Mouse (Mus musculus) 3T3-L1 (cell line): ENCODE data around the gene Atp5d.

Experiments used
- DNase-seq: peaks from one replicate; pipeline ENCODE4 v3.0.0-alpha.2; 2015; ENCODE audit warnings: low read depth, low spot score

The Atp5d gene

DNA sequence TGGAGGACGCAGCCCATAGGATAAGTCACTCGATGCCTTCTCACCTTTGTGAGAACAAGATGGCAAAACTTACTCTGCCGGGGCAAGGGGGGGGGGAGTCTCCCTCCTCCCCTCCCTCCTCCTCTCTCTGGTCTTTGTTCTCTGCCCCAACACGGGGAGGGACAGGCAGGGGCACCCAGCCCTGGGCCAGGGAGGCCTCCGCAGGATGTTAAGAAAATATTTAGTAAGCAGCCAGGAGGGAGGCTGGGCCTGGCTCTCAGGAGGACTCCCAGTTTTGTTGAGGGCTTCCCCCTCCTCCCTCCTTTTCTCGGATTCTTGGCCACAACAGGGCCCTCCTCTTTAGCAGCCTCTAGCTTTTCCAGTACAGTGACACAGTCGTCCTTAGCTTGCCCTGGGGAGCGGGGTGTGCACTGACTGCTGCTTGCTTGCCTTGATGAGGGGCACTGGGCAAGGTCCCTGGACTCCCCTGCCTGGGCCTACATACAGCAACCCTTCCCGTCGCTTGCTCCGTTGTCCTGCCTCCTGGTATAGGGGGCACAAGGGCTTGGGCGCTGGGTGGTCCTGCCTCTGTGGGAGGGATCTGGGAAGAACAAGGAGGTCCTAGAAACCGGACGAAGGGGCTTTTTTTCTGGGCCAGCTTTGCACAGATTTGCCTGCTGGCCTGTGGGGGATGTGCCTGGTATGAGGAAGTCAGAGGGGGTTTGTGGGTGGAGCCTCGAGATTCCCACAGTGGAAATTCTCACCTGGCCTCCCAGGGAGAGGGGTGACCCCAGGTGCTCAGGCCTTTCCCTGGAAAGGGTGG, 13.8 kb downstream of the Atp5d start:
- DNase-seq = peak; percentile 81

DNA sequence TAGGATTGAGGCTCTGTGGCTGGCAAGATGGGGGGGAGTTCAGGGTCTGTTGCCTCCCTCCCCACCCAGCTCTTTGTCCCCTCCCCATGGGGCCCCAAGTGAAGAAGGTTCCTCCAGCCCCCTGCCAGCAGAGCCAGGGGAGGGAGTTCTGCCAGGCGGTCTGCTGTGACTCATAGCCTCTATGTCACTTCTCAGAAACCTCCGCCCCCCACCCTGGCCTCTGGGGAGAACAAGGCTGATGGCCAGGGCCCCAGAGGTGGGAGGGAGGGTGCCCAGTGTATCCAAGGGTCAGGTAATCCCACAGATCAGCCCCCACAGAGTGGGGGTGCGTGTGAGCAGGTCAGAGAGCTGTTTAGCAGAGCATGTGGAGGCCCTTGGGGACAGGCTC, 14.4 kb downstream of the Atp5d start:
- peak; percentile 73 for DNase-seq

DNA sequence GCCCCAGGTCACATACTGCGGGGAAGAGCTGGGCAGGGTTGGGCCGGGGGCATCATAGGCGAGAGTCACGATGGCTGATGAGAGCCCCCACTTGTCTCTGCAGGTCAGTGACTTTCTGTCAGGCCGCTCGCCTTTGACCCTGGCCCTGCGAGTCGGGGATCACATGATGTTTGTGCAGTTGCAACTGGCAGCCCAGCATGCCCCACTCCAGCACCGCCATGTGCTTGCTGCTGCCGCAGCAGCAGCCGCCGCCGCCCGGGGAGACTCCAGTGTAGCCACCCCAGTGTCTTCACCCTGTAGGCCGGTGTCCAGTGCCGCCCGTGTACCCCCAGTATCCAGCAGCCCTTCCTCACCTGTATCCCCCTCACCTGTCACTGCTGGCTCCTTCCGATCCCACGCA, 15.3 kb downstream of the Atp5d start:
- no peak for DNase-seq

DNA sequence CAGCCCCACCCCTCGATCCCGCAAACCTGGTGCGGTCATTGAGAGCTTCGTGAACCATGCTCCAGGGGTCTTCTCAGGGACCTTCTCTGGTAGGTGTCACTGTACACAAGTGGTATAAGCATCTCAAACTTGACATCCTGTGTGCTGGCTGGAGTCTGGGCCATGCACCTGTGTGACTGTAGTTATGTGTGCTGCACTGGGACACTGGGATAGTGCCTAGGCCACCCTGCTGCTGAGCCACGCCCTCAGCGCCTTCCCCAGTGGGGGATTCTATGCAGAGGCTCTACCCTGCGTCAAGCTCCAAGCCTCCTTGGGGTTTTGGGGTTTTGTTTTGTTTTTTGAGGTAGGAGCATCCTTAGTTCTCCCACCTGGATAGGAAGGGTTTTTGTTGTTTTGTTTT, 16.0 kb downstream of the Atp5d start:
- no peak for DNase-seq

DNA sequence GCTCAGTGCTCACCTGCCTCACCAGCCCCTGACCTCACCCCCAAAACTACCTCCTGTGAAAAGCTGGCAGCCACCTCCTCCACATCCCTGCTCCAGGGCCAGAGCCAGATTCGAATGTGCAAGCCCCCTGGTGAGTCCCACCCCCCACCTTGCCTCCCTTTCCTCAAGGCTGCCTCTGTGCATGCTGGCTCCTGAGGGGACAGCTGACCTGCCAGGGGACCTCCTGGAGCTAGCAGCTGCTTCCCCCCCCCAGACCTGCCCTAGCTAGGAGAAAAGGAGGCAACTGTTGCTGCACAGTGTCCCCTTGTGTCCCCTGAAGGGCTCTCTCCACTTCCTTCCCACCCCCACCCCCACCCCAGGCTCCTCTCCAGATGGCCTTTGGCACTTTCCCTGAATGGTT, 16.8 kb downstream of the Atp5d start:
- no peak for DNase-seq

GRCm38 (mm10) chr10:80156002-80156751, 17.7 kb downstream of the Atp5d start:
- DNase-seq = peak; percentile 58

DNA sequence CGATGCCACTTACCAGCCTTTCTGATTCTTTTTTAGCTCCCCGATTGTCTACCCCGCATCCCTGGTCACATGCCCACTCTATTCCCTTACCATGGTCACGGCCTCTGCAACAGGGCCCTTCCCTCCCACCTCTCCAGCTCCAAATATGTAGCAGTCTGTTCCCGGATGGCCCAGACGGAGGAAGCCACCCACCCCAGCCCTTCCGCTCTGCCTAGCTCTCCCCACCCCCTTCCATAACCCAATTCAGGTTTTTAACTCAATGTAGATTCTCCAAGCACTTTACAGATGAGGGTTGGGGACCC, 18.3 kb downstream of the Atp5d start:
- no peak for DNase-seq

- DNase-seq = no peak
These were observed 18.9 kb downstream of the Atp5d start for GRCm38 (mm10) chr10:80157141-80157929.

- DNase-seq = peak; percentile 73
These were observed 20.0 kb downstream of the Atp5d start for GRCm38 (mm10) chr10:80158307-80158986.

DNA sequence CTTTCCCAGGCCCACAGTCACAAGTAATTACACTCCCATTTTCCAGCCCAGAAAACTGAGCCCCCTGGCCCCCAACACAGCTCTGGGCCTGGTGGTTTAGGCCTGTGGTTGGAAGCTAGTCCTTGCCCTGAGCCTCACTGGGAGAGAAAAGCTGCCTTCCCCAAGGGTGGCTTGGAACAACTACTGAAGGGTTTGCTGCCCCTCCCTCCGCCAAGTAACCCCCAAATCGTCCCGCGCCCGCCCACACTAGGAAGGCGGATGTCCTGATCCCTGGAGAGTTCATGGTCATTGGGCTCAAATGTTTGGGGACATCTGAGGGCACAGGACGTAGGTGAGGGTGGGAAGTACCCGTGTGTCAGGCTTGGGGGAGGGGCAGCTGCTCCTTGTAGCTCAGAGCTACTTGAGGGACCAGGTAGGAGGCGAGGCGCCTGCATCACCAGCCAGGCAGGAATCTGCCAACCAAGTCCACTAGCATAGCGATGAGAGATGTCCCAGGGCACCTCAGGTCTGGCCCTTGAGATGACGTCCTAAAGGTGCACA, 20.7 kb downstream of the Atp5d start:
- peak; percentile 68 for DNase-seq

- DNase-seq = peak; percentile 97
These were observed 21.4 kb downstream of the Atp5d start for GRCm38 (mm10) chr10:80159561-80160454.

GRCm38 (mm10) chr10:80160455-80161371, 22.3 kb downstream of the Atp5d start:
- peak; percentile 93 for DNase-seq

GRCm38 (mm10) chr10:80161522-80162242, 23.2 kb downstream of the Atp5d start:
- peak; percentile 89 for DNase-seq

- no peak for DNase-seq
These were observed 23.8 kb downstream of the Atp5d start for GRCm38 (mm10) chr10:80162243-80162608.

- DNase-seq = no peak
These were observed 24.4 kb downstream of the Atp5d start for GRCm38 (mm10) chr10:80162716-80163299.

GRCm38 (mm10) chr10:80163721-80164120, 25.3 kb downstream of the Atp5d start:
- peak; percentile 96 for DNase-seq

GRCm38 (mm10) chr10:80164161-80164997, 25.9 kb downstream of the Atp5d start:
- DNase-seq = peak; percentile 79

DNA sequence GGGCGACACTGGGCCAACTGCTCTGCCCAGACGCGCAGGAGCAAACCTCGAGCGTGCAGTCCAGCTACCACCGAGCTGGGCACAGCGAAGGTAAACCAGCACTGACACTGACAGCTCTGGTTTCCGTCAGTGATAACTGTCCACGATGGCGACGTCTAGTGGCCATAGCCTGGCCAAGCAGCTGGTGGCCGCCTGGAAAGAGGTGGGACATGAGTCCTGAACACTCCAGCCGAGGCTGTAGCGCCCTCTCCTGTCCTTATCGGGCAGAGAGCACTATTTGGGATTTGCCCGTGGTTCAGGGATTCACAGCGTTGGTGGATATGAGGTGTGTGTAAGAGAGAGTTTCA, 26.5 kb downstream of the Atp5d start:
- DNase-seq = peak; percentile 98
